Mouse (Mus musculus) CD4-positive naive resting alpha-beta T cell, adult 76 days (primary cell): ENCODE measurements around the gene Dmrta2. TPM values are rescaled to one million over a fixed set of nuclear protein-coding genes. Genes with fewer than 3 reads are reported as not detected.

ENCODE experiments used
- total RNA-seq: library from RNA; stranded (reverse); gene quantifications from one replicate; pipeline ENCODE4 v1.2.4, GENCODE M21; 2023

The Dmrta2 gene
- total RNA-seq, result 0.26 TPM

DNA sequence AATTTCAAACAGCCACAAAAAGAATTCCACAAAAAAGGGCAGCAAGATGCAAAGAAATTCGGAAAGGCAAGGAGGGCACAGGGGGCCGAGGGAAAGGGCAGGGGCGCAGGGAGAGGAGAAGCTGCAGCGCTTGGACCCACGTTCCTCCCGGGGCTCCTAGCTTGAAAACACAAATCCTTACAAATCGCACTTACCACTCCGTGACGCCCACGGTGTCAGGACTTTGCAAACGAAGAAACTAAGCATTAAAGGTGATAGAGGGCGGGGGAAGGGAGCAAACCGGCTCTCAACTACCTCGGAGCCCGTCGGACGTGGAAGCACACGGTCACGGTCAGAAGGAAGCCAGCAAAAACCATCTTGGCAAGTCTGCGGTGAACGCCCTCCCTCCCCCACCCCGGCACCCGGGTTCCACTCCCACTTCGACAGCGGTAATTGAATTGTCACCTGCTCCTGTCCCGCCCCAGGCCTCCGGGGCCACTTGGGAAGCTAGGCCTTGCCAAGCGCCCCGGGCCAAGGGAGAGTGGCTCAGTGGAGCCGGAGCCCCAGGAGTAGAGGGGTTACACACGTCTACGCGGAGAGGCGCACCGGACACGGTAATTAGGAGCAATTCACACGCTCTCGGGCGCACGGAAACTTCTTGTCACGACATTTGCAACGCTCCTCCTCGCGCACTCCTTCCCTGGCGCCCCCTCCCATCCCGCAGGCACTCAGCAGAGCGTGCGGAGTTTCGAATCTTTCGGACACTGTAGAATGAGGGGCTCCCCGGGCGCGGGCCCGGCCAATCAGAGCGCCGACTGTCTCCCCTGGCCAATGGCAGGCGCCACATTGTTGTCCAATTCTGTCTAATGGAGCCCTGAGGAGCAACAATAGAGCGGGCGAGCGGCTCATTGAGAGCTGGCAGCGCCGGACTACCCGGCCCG lies at the start of gene Dmrta2:
Dmrta2 (plus strand) TSS at position 906 of the 920 bp plus-strand sequence.

